ENCODE assay signal across 27 mouse cellular contexts in the genomic region with DNA sequence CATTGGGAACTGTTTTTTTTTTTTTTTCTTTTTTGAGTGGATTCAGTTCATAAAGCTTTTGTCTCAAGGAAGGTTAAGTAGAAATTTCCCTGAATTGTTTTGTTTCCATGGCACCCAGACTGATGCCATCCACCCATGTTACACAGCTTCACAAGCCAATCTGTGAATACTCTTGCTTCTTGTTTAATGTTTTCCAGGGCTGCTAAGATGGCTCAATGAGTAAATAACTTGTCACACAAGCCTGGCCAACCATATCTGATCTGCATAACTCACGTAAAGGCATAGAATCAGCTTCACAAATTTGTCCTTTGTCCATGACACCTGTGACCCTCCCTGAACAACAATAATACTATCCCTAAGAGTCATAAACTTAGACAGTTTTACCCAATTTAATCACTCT.
DNase-seq lines count a peak whose midpoint lies in the region; ATAC-seq and TF ChIP-seq lines count a peak whose summit lies in the region.
"Had no signal": no experiment of that assay in that cellular context is flagged by ENCODE, and none has a peak within 500 bp of the region (broad histone marks: within the 10 kb centered on the region; RNA-seq: fewer than 3 reads in every experiment).

No protein-coding gene starts in this region.

- ATAC-seq in kidney, embryonic 15.5 days (replicated peaks; ENCODE audit: low FRiP score), result peak; percentile 69; the same call in 1 of the 2 replicates
- ATAC-seq in kidney, postnatal 0 days (replicated peaks; ENCODE audit: low FRiP score, low read depth), result peak; percentile 52; the same call in 1 of the 2 replicates
- ATAC-seq in Patski, result peak; percentile 66
- ATAC-seq: CD4-positive, CD25-positive, alpha-beta regulatory T cell, adult 4 months; forebrain, embryonic 13.5 days; forebrain, embryonic 15.5 days had no signal

- no peak overlapping the region for H3K9ac ChIP-seq in kidney, embryonic 15.5 days
- no peak overlapping the region for H3K9ac ChIP-seq in kidney, postnatal 0 days (ENCODE audit: low read depth, low read length)
- H3K9ac ChIP-seq: embryonic facial prominence, embryonic 13.5 days; embryonic facial prominence, embryonic 15.5 days; forebrain, embryonic 13.5 days; forebrain, embryonic 15.5 days had no signal

- POLR2A ChIA-PET in Patski (lab: Charles Lee), result no interaction called here

- peak; percentile 23 for DNase-seq in kidney, adult 2 months
- DNase-seq in kidney, postnatal 25 days, result no peak
- DNase-seq in kidney, adult 11 months, result no peak
- no peak for DNase-seq in kidney, postnatal 0 days (ENCODE audit: low spot score)
- DNase-seq in kidney, adult 8-10 months, result no peak
- no peak for DNase-seq in Patski (ENCODE audit: low read depth, low spot score)
- DNase-seq: adrenal gland, adult 2 months; adrenal gland, postnatal 10 days; adrenal gland, postnatal 25 days; B cell, adult 2 months; cerebellum, adult 11 months; cerebellum, adult 18-20 months; cerebellum, adult 8-10 months; cerebellum, adult 9-11 months; cerebellum, postnatal 14 days; cerebellum, postnatal 36 days; embryo, embryonic 11 days had no signal

- H3K4me3 ChIP-seq in kidney, adult 2 months (ENCODE audit: insufficient read depth, low read depth, low read length), result no peak overlapping the region
- H3K4me3 ChIP-seq in kidney, embryonic 15.5 days (replicated peaks), result no peak overlapping the region
- H3K4me3 ChIP-seq in kidney, postnatal 0 days (replicated peaks; ENCODE audit: low read depth, low read length), result no peak overlapping the region
- H3K4me3 ChIP-seq: embryonic facial prominence, embryonic 13.5 days; embryonic facial prominence, embryonic 15.5 days; erythroblast, embryonic 14.5 days; forebrain, embryonic 10.5 days; forebrain, embryonic 13.5 days; forebrain, embryonic 15.5 days had no signal

- H3K36me3 ChIP-seq in kidney, adult 2 months (ENCODE audit: control insufficient read depth, insufficient read depth, low read length), result no peaks in the 10 kb centered on the region
- no peaks in the 10 kb centered on the region for H3K36me3 ChIP-seq in kidney, embryonic 15.5 days
- no peaks in the 10 kb centered on the region for H3K36me3 ChIP-seq in kidney, postnatal 0 days (ENCODE audit: insufficient read depth, low read length)
- H3K36me3 ChIP-seq: embryonic facial prominence, embryonic 13.5 days; embryonic facial prominence, embryonic 15.5 days; forebrain, embryonic 10.5 days; forebrain, embryonic 15.5 days; G1E had no signal

- in situ Hi-C loops in Patski (cut with MboI; ENCODE audit: low pct_unique_long_range_greater_than_20kb), result loop anchor here (25.0 kb wide), 1 partner anchor 1146 kb away; no protein-coding TSS in a partner anchor

- WGBS in kidney, adult 2 months, result 48% methylated on average over 1 of the region's 1 CpGs
- 44% methylated on average over 1 of the region's 1 CpGs for WGBS in kidney, embryonic 15.5 days
- 46% methylated on average over 1 of the region's 1 CpGs for WGBS in kidney, postnatal 0 days

- TF ChIP-seq POLR2A in kidney, adult 2 months (IDR thresholded peaks at IDR 0.05; ENCODE audit: low read depth, low read length), result no peak

- H3K27ac ChIP-seq in kidney, adult 2 months (ENCODE audit: insufficient read depth, low read depth, low read length), result no peak overlapping the region
- H3K27ac ChIP-seq in kidney, embryonic 15.5 days, result no peak overlapping the region
- no peak overlapping the region for H3K27ac ChIP-seq in kidney, postnatal 0 days
- H3K27ac ChIP-seq: embryonic facial prominence, embryonic 13.5 days; embryonic facial prominence, embryonic 15.5 days; forebrain, embryonic 10.5 days; forebrain, embryonic 13.5 days; forebrain, embryonic 15.5 days had no signal

- no peaks in the 10 kb centered on the region for H3K9me3 ChIP-seq in kidney, embryonic 15.5 days (replicated peaks)
- no peaks in the 10 kb centered on the region for H3K9me3 ChIP-seq in kidney, postnatal 0 days (replicated peaks; ENCODE audit: low read length)
- H3K9me3 ChIP-seq: embryonic facial prominence, embryonic 13.5 days; embryonic facial prominence, embryonic 15.5 days; forebrain, embryonic 10.5 days; forebrain, embryonic 13.5 days; forebrain, embryonic 15.5 days; G1E had no signal

- H3K27me3 ChIP-seq in kidney, adult 2 months (replicated peaks; ENCODE audit: control insufficient read depth, insufficient read depth, low read length), result no peaks in the 10 kb centered on the region
- H3K27me3 ChIP-seq in kidney, embryonic 15.5 days, result no peaks in the 10 kb centered on the region
- H3K27me3 ChIP-seq in kidney, postnatal 0 days (ENCODE audit: insufficient read depth, low read length), result no peaks in the 10 kb centered on the region
- H3K27me3 ChIP-seq in Patski, result no peaks in the 10 kb centered on the region
- H3K27me3 ChIP-seq: CH12.LX; embryonic facial prominence, embryonic 13.5 days; embryonic facial prominence, embryonic 15.5 days; forebrain, embryonic 13.5 days; forebrain, embryonic 15.5 days had no signal

- no peak overlapping the region for H3K4me2 ChIP-seq in kidney, embryonic 15.5 days
- H3K4me2 ChIP-seq in kidney, postnatal 0 days (ENCODE audit: low read length), result no peak overlapping the region
- H3K4me2 ChIP-seq: embryonic facial prominence, embryonic 13.5 days; embryonic facial prominence, embryonic 15.5 days; forebrain, embryonic 13.5 days; forebrain, embryonic 15.5 days had no signal

- no peak for TF ChIP-seq CTCF in kidney, adult 2 months (conservative IDR thresholded peaks at IDR 0.05; ENCODE audit: insufficient read depth, insufficient read length, low read depth, low read length)
- TF ChIP-seq CTCF in kidney, postnatal 0 days (IDR thresholded peaks at IDR 0.05; ENCODE audit: low read depth), result no peak
- no peak for TF ChIP-seq CTCF in Patski (IDR thresholded peaks at IDR 0.05)

- CTCF ChIA-PET in Patski (lab: Charles Lee), result interaction anchor here (1.3 kb wide), 1 partner anchor 28 kb away, joined by 3 read pairs; no protein-coding TSS in a partner anchor

- H3K4me1 ChIP-seq in kidney, adult 2 months (ENCODE audit: control insufficient read depth, insufficient read depth, low read length), result no peaks in the 10 kb centered on the region
- H3K4me1 ChIP-seq in kidney, embryonic 15.5 days, result 0 out of 2 replicates have a peak, but pooled peaks cover 3% of the 10 kb centered on the region
- no peaks in the 10 kb centered on the region for H3K4me1 ChIP-seq in kidney, postnatal 0 days (replicated peaks; ENCODE audit: insufficient read depth, low read length)
- H3K4me1 ChIP-seq: embryonic facial prominence, embryonic 13.5 days; embryonic facial prominence, embryonic 15.5 days had no signal
